Mouse (Mus musculus) ES-E14 (cell line): Measurements from ENCODE around the gene Gm11627. TPM values are rescaled to one million over a fixed set of nuclear protein-coding genes. Genes with fewer than 3 reads are reported as not detected.

Experiments
- DNase-seq: peaks from one replicate; pipeline ENCODE4 v3.0.0-alpha.2; 2013; ENCODE audit warnings: low read depth, low spot score
- H3K27ac ChIP-seq: 2 replicates; pipeline ENCODE4 v1.5.1; 2012; ENCODE audit warnings: low read depth, mild to moderate bottlenecking, low read length, moderate library complexity, mixed read lengths; ENCODE audit not compliant: poor library complexity, insufficient read depth, severe bottlenecking
- H3K36me3 ChIP-seq: 2 replicates; pipeline ENCODE4 v1.6.1; 2012; ENCODE audit warnings: mild to moderate bottlenecking, low read length, moderate library complexity, mixed read lengths; ENCODE audit not compliant: control insufficient read depth, poor library complexity, insufficient read depth, severe bottlenecking
- H3K4me1 ChIP-seq, 2 experiments: fragments of 150-350 bp in 1 of 2; sonication (generic) in 1 of 2; 2 replicates each; pipeline ENCODE4 v1.6.1; 2012; ENCODE audit warnings: low read length in 2 of 2, mild to moderate bottlenecking in 1 of 2, mixed read lengths in 1 of 2; ENCODE audit not compliant: control insufficient read depth in 2 of 2, insufficient read depth in 2 of 2, poor library complexity in 1 of 2
- H3K4me3 ChIP-seq, 2 experiments: fragments of 150-350 bp in 1 of 2; sonication (generic) in 1 of 2; 2 replicates each; pipeline ENCODE4 v1.5.1; 2012; ENCODE audit warnings: low read length in 2 of 2, low read depth in 1 of 2, mild to moderate bottlenecking in 1 of 2, mixed read lengths in 1 of 2; ENCODE audit not compliant: insufficient read depth in 1 of 2, poor library complexity in 1 of 2, severe bottlenecking in 1 of 2
- H3K9ac ChIP-seq: 2 replicates; pipeline ENCODE4 v1.6.1; 2012; ENCODE audit warnings: low read depth, mild to moderate bottlenecking, low read length, mixed read lengths; ENCODE audit not compliant: poor library complexity, insufficient read depth, severe bottlenecking
- H3K9me3 ChIP-seq: fragments of 150-350 bp; sonication (generic); 2 replicates; pipeline ENCODE4 v1.6.1; 2012; ENCODE audit warnings: low read depth, mild to moderate bottlenecking, low read length; ENCODE audit not compliant: control insufficient read depth, insufficient read depth
- CHD2 ChIP-seq: IDR thresholded peaks from 2 replicates; pipeline ENCODE4 v1.6.1; 2014; ENCODE audit warnings: mild to moderate bottlenecking, low read depth, low read length, inconsistent platforms
- HCFC1 ChIP-seq: IDR thresholded peaks from 2 replicates; pipeline ENCODE4 v1.6.1; 2012; ENCODE audit warnings: low read length, inconsistent platforms, borderline replicate concordance; ENCODE audit not compliant: insufficient read depth
- MAFK ChIP-seq: IDR thresholded peaks from 2 replicates; pipeline ENCODE4 v1.6.1; 2014; ENCODE audit warnings: mild to moderate bottlenecking, low read depth, low read length, inconsistent platforms; ENCODE audit not compliant: insufficient read depth
- ZC3H11A ChIP-seq: IDR thresholded peaks from 2 replicates; pipeline ENCODE4 v1.6.1; 2012; ENCODE audit warnings: low read depth, mild to moderate bottlenecking, inconsistent platforms, low read length, borderline replicate concordance
- ZNF384 ChIP-seq: IDR thresholded peaks from 2 replicates; pipeline ENCODE4 v1.6.1; 2012; ENCODE audit warnings: low read depth, low read length, inconsistent platforms
- in situ Hi-C, 2 experiments: fragments of 600-800 bp; cut with MboI; formaldehyde crosslinking; loops; one replicate each; pipeline ENCODE4 v1.15.1; 2025; ENCODE audit warnings: low sequenced_read_pairs in 2 of 2, inconsistent platforms in 1 of 2; ENCODE audit not compliant: unreplicated experiment in 2 of 2
- total RNA-seq: library from RNA; depleted of rRNA; stranded (reverse); fragments of 300-350 nt; gene quantifications from 2 replicates; pipeline ENCODE4 v1.2.3, GENCODE M21; 2012

Gm11627 gene
- total RNA-seq, 1 experiment = 7.5 TPM

DNA sequence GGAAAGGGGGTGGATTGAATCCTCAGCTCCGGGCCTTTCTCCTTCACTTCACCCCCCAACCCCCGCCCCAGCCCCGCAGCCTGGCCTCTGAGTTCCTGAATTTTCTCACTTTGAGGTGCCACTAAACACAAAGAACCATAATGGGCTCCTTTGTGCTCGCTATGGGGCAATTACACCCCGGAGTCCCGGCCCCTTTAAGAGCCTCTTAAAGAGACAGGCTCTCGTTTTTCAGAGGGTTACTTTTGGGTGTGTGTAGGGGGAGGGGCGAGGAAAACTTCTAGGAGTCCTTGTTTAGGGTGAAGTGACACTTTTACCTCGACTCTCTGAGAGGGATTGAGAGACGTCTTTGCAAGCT lies 24.2 kb upstream of the Gm11627 start:
- DNase-seq = no peak
- in situ Hi-C loops = no loop called here
- peak overlapping the region; percentile 59 to 70 for H3K4me3 ChIP-seq

GRCm38 (mm10) chr11:102602816-102603495 lies 23.7 kb upstream of the Gm11627 start:
- Histone ChIP-seq H3K36me3 (no peaks in the 10 kb centered on the region), H3K9ac (no peak overlapping the region), H3K27ac (peak overlapping the region; percentile 66), H3K4me3 (peak overlapping the region; percentile 59 to 70), H3K9me3 (no peaks in the 10 kb centered on the region), H3K4me1 (no peaks in the 10 kb centered on the region; a peak in 1 of 4 replicates)
- in situ Hi-C loops = no loop called here
- TF ChIP-seq MAFK = no peak
- TF ChIP-seq ZNF384 = no peak
- no peak for TF ChIP-seq HCFC1
- DNase-seq = no peak

More for the DNA sequence above, 24.2 kb upstream of the Gm11627 start:
- no peaks in the 10 kb centered on the region for H3K36me3 ChIP-seq
- H3K9me3 ChIP-seq = no peaks in the 10 kb centered on the region
- H3K4me1 ChIP-seq = no peaks in the 10 kb centered on the region; a peak in 1 of 4 replicates
- no peak overlapping the region for H3K9ac ChIP-seq
- H3K27ac ChIP-seq = 0 out of 2 replicates have a peak overlapping the region, but pooled peaks have one; percentile 66
- TF ChIP-seq CHD2 (no peak), ZC3H11A (no peak), ZNF384 (no peak)

DNA sequence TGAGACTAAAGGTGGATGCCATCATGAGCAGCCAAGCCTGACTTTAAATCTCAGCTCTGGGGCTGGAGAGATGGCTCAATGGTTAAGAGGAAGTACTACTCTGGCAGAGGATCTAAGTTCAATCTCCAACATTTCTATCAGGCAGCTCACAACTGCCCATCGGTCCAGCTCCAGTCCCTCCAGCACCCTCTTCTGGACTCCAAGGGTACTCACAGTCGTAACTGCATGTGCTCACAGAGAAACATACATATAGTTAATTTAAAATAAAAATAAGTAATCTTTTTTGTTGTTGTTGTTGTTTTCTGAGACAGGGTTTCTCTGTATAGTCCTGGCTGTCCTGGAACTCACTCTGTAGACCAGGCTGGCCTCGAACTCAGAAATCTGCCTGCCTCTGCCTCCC lies 20.7 kb upstream of the Gm11627 start:
- DNase-seq = no peak
- in situ Hi-C loops = no loop called here
- Histone ChIP-seq H3K9me3 (no peaks in the 10 kb centered on the region), H3K36me3 (no peaks in the 10 kb centered on the region), H3K4me1 (peaks cover 3 to 6% of the 10 kb centered on the region in 2 experiments; a peak in 1 of 4 replicates), H3K27ac (no peak overlapping the region), H3K9ac (no peak overlapping the region), H3K4me3 (no peak overlapping the region)
- TF ChIP-seq HCFC1 = no peak

DNA sequence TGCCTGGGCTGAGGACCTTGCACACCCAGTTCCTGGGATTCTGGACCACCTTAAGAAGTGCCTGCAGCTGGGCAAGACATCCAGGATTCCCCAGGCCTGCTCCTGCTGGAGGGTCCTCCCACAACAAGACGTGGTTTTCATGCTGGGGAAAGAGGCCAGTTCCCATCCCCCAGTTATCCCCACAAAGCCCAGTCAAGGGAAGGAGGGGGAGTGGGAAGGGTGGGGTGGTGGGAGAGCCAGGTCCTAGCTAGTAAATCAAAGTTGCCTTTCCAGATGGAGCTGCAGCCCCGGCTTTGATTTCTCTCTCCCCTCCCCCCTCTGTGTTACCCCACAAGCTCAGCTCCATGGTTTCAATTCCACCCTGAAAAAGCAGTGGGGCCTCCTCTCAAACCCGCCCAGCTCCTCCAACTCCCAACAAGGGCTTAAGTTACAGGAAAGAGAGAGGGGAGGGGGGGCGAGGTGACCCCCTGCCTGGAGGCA lies 16.1 kb upstream of the Gm11627 start:
- peak overlapping the region; percentile 1; the same call in 1 of the 2 replicates for H3K27ac ChIP-seq
- peaks cover 3 to 9% of the 10 kb centered on the region in 2 experiments; a peak in 1 of 4 replicates for H3K4me1 ChIP-seq
- H3K4me3 ChIP-seq = no peak overlapping the region
- no peaks in the 10 kb centered on the region for H3K9me3 ChIP-seq
- TF ChIP-seq CHD2 = no peak
- no peak for TF ChIP-seq ZC3H11A
- no peak for TF ChIP-seq MAFK
- no peak for TF ChIP-seq ZNF384
- TF ChIP-seq HCFC1 = no peak
- no peak for DNase-seq
- in situ Hi-C loops = no loop called here
- no peaks in the 10 kb centered on the region for H3K36me3 ChIP-seq
- H3K9ac ChIP-seq = peak overlapping the region; percentile 6; the same call in 1 of the 2 replicates

- Histone ChIP-seq H3K27ac (no peak overlapping the region), H3K36me3 (no peaks in the 10 kb centered on the region), H3K9ac (no peak overlapping the region), H3K9me3 (no peaks in the 10 kb centered on the region), H3K4me1 (peaks cover 3 to 8% of the 10 kb centered on the region in 2 experiments), H3K4me3 (no peak overlapping the region)
- TF ChIP-seq ZNF384 = no peak
- TF ChIP-seq CHD2 = no peak
- TF ChIP-seq MAFK = no peak
- no peak for TF ChIP-seq ZC3H11A
- TF ChIP-seq HCFC1 = no peak
- DNase-seq = no peak
- in situ Hi-C loops = no loop called here
These were observed 8.3 kb upstream of the Gm11627 start for GRCm38 (mm10) chr11:102587554-102587953.
